Mouse (Mus musculus) cerebellum, adult 11-12 months (tissue): ENCODE data around the gene Gtpbp10.

Experiments
- DNase-seq: peaks from one replicate; pipeline ENCODE4 v3.0.0; 2022

Gene Gtpbp10

DNA sequence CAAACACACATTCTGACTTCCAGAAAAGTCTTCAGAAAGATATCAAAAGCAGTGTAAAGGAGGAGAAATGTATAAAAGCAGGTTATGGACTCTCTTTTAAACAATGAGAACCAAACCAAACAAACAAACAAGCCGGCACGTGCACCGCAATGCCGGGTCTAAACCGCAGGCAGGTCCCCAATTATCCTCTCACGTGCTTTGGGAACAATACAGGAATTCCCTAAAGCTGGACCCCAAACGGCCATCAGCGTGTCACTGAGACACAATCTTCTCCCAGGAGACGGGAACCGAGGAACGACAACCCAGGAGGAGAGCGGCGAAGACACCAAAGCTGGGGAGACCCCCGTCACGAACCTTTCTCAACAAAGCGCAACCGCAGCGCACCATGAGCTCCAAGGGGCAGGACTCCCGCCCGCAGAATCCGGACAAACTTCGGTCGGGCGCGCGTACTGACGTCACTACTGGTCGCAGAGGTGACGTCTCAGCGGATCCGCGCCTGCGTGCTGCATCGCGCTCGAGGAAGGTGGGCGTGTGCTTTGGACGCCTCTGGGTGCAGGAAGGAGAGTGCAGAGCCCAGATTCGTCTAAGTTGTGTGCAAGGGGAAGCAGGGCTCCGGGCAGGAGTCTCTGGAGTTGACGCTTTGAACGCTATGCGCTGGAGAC is at the start of gene Gtpbp10:
Gene Gtpbp10, minus strand, starts transcription at position 460 of the 662 bp plus-strand sequence.
- peak; percentile 89 for DNase-seq

DNA sequence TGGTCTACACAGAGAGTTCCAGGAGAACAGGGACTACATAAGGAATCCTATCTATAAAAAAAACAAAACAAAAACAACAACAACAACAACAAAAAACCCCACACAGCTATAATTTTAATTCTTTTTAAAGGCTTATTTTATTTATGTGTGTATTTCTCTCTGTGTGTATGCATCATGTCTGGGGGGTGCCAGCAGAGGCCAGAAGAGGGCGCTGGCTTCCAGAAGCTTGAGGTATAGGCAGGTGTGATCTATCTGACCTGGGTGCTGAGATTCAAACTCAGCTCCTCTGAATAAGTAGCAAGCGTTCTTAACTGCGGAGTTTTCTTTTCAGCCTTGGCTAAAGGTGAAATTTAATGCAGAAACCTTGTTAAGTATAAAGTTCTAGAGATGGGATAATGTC is 28.3 kb upstream of the Gtpbp10 start:
- no peak for DNase-seq

DNA sequence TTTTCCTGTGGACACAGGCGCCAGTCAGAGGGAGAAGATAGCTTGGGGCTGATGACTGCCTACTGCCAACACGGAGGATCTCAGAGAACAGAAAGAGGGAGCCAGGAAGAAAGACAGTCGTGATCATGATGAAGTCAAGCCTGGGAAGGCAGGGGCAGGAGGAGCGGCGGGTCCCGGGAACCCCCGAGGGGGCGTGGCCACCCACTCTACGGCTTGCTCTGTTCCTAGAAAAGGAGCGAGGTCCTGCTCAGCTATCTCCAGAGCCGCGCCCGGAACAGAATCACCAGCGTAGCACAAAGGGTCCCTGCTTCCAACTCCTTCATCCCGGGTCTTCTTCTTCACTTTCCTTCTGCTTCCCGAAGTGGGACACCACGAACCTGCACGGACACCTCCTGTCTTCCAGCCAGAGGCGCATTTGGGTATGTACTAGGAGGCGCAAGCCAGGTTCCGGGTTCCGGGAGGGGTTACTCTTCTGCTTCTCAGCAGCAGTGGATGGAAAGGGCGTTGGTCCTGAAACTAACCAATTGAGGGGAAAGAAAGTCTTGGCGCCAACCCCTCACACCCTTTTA is 14.5 kb upstream of the Gtpbp10 start, which contains the start of gene Gm8773:
Gene Gm8773, plus strand, starts transcription at position 51 of the 569 bp plus-strand sequence.
- DNase-seq = no peak

DNA sequence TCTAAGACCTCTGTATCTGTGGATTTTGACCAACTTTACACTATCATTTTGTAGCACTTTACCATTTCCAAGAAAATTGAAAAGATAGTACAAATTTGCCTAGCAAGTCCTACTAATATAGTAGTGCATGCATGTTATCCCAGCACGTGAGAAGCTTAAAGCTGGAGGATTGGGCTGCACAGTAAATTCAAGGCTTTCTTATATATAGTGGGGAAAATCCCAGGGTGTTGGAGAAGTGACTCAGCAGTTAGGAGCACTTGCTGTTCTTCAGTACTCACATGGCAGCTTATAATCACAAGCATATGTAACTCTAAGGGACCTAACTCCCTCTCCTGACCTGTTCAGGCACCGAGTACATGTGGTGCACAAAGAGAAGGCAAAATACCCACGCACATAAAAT is 3.1 kb upstream of the Gtpbp10 start:
- DNase-seq = no peak

DNA sequence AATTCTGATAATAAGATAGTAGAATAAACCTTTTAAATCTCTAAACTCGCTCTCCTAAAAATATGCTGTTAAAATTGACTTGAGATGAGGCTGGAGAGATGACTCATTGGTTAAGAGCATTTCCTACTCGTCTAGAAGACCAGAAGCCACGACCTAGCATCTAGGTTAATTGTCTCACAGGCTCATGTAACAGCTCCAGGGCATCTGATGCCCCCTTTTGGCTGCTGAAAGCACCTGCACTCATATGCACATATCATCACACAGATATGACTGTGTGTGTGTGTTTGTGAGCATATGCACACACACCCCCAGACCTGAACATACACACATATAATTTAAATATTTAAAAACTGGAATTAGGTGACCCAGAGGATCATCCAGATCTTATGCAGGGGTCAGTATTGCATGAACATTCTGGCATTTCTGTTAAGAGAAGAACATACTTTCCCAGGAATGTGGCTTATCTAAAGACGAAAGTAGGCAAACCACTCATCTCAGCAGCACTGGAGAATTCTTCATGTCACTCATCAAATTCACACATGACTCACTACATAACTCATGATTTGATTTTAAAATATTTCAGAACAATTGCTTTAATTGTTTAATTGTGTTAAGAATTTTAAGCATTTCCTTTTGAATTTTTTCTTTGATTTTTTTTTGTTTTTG is 1.8 kb upstream of the Gtpbp10 start:
- DNase-seq = no peak

DNA sequence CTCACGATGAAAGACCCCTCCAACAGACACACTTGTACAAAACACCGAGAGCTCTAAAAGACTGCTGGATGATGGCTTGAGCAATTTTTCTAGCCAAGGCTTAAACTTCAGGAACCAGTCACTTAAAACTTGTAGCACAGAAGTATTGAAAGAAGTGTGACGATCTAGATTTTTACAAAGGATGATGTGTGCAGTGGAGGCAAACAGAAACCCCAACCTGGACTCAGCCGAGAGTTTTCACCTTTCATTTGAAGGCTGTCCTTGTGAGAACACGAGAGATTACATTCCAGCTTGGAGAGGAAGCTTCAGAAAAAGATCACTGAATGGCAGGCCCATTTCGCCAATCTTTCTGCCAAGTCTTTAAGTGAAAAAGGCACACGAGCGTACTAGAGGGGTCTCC is 460 bp upstream of the Gtpbp10 start:
- DNase-seq = no peak

DNA sequence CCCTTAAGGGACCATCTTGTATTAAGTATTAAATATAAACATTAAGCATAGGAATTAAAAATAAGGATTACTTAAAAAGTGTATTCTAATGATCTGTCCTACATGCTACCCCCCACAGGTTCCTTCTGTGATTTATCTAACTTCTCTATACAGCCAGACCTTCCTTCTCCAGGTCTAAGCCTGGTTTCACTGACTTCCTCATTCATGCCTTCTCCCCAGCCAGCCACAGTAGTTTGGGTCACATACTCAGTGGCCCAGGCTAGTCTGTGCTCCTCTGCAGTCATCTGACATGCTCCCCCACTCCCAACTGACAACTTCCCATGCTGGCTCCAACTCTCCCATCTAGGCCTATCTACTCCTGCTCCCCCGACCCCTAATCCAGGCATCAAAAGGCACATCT is 8.2 kb downstream of the Gtpbp10 start:
- no peak for DNase-seq

DNA sequence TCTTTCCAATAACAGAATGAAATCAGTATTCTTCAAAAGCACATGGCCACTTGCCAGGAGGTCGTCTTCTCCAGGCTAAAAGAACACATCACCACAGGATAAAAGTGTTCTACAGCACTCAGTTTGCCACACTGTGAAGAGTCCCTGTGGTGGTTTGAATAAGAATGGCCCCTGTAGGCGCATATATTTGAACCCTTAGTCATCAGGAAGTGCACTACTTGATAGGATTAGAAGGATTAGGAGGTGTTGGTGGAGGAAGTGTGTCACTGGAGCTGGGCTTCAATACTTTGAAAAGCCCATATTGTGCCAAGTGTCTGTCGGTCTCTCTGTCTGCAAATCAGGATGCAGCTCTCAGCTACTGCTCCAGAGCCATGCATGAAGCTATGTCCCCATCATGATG is 19.0 kb downstream of the Gtpbp10 start:
- no peak for DNase-seq

DNA sequence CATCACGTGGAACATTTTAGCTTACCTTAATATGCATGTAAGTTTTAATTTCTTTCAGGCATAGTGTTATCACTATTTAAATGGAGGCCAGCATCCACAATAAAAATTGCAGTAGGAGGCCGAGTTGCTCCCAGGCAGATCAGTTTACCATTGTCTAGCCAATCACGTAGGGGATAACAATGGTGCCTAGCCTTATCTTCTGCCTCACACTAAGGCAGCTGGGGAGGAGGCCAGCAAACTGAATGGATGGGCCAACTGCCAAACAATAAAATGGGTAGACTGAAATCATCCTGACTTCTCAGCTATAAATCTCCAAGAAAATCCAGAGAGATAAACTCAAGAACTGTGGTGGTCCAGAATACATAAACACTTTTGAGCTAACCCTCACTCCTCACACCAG is 19.6 kb downstream of the Gtpbp10 start:
- no peak for DNase-seq

DNA sequence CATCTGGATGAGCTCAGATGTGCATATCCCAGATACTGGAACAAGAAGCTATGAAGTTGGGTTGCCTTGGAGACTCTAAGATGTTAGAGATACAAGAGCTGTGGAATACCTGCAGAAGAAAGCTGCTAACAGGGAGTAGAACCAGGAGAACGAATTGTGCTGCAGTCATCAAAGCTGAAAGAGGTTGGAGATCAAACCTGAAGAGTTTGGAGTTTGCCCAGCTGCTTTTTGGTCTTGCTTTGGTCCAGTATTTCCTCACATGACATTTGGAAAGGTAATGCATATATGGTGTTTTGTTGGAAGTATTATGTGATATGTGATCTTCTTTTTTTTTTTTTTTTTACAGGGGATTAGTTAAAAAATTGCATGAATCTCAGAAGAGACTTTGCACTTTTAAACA is 23.2 kb downstream of the Gtpbp10 start:
- no peak for DNase-seq

DNA sequence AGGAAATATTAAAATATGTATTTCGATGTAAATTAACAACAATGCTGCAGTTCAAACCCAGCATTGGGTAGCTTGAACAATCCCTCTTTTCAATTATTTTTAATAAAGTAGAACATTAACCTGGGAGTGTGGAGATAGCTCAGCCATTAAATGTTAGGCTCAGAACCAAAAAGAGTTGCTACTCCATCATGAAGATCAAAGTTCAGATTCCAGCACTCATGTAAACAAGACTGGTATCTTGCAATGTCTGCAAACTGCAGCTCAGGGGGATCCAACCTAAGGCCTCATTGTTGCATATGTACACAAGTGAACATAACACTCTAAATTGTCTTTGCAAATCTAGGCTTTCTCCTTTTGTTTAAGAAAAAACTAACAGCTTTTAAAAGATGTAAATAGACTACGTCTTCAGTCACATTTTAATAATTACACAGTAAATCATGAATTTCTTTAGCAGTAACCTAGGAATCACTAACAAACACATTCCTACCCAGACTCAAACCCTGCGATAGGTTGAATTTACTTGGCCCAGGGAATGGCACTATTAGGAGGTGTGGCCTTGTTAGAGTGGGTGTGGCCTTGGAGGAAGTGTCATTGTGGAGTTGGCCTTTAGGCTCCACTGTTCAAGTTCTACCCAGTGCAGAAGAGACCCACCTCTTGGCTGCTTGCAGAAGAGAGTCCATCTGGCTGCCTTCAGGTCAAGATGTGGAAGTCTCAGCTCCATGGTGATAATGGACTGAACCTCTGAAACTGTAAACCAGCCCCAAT is 25.5 kb downstream of the Gtpbp10 start:
- DNase-seq = no peak

DNA sequence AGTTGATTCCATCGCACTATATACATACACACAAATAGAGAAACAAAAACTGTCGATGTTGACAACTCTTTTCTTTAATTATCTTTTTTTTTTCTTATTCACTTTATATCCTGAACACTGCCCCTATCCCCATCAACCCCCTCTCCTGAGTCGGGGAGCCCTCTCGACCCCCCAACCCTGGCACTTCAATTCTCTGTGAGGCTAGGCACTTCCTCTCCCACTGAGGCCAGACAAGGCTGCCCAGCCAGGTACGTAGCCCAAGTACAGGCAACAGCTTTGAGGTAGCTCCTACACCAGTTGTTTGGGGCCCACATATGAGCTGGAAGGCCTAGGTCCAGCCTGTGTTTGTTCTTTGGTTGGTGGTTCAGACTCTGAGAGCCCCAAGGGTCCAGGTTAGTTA is 43.9 kb downstream of the Gtpbp10 start:
- DNase-seq = peak; percentile 56

DNA sequence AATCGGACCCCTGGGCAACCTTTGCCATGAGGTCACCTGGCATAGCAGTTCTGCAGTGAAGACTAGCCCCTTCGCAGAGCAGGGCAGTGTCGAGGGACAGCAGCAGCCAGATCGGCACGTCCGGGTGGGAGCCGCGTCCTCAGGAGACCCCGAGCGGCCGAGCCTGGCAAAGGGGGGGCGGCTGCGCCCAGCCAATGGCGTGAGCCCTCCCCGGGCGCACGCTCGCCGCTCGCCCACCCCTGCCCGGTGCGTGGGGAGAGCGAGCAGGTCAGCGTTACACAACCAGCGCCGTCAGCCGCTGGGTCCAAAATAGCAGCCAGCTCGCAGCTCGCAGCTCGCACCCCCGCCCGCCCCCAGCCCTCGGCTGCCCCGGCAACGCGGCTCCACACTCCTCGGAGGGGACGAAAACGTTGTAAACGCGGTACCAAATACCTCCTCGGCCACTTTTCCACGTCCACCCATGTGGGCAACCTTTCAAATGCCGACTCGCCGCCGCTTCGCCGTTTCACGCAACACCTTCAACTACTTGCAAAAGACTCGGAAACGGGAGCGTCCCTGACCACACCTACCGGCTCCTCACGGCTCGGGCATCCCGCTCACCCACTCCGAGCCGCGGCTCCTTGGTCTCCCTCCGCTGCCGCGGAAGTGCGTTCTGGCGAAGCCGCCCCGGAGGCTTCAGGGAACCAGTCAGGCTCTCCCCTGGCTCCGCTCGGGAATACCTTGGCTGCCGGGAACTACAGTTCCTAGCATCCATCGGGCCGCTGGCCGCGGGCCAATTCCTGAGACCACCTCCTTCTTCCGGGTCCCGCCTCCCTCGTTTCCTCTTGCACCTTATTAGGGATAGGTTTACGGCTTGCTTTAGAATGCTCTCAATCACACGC is 44.9 kb downstream of the Gtpbp10 start, which contains the start of gene Cldn12:
Gene Cldn12, minus strand, starts transcription at position 763 of the 881 bp plus-strand sequence.
- DNase-seq = peak; percentile 99

DNA sequence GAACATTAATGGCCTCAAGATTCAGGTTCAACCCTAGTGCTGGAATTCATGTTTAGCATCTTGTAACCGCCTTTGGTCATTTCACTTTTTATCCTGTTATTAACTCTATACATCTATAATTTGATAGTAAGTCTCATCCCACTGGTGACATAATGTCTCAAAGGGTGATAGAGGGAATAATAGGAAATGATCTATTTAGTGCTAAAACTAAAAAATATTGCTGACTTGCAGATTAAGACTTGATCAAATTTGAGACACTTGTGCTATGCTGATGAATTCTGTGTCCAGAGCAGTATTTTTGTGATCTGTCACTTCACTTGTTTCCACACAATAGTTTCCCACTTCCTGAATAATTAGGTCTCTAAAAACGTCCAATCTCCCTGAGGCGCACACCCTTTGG is 47.9 kb downstream of the Gtpbp10 start:
- DNase-seq = no peak

DNA sequence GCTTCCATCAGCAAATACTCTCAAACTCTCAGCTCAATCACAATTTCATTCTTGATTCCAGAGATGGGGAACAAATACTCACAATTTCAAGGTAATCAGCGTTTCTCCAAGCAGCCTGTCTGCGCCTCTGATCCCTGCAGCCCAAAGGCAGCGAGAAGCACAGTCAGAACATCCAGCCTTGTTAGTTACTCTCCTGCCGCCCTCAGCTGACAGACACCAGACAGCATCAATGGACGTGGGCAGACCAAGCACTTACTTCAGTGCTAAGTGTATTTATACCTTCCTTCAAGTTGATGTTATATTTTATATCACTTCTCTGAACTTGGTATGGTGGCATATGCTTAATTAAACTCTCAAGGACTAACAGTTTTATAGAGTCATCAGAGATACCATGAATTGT is 48.3 kb downstream of the Gtpbp10 start:
- DNase-seq = no peak

DNA sequence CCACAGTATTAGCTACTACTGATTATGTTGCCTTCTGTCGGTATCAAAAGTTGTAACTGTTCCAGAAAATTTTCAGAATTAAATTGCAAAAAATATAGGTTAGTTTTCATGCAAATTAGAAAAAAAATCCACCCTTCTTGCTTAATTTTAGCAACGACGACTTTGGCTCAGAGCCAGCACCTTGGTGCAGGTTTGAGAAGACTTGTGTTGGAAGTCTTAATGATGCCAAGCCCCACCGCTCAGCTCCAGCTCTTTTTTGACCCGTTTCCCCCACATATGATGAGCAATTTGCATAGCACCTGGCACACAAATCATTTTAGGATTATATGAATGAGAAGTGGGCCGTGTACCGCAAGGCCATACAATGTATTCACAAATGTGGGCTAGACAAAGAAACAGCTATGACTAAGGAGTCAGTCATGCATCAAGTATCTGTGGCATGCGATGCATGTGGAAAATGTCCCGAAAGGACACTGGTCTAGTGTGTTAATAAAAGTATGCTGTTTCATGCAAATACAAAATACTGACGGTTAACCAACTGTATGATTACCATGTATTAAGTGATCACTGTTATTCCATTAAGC is 48.9 kb downstream of the Gtpbp10 start:
- no peak for DNase-seq

DNA sequence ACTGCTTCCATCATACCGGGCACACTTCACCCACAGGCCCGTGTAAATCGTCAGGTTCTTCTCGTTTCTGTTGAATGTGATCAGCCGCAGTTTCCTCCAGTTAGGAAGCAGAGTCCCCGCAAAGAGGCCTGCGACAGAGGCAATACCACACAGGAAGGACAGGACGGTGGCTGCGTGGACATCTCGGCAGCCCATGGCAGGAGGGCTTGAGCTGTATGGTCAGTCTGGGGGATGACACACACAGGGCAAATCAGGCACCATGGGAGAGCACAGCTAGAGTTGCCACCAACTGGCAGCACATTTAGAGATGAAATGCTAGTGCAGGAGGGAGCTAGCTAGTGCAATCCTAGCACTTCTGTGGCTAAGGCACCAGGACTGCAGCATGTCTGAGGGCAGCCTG is 51.1 kb downstream of the Gtpbp10 start:
- DNase-seq = no peak

DNA sequence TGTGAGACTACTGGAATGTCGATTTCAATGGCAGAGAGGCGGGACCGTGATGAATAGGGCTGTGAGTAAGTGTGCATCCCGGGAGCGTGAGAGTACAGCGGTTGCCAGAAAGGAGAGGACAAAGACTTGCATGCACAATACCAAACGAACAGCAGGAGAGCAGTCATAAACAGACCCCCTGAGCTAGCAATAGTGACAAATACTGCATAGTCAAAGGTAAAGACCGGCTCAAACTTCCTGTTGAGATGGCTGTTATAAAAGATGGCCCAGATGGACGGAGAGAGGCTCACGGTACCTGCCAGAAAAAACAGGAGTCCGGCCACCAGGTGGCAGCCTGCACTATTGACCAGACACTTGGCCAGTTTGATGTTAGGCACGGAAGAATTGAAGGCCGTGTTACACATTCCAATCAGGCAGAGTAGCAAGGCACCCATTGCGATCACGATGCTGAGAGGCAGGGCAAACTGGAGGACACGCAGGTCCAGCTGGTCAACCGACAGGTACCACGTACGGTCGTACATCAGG is 51.6 kb downstream of the Gtpbp10 start:
- peak; percentile 85 for DNase-seq

DNA sequence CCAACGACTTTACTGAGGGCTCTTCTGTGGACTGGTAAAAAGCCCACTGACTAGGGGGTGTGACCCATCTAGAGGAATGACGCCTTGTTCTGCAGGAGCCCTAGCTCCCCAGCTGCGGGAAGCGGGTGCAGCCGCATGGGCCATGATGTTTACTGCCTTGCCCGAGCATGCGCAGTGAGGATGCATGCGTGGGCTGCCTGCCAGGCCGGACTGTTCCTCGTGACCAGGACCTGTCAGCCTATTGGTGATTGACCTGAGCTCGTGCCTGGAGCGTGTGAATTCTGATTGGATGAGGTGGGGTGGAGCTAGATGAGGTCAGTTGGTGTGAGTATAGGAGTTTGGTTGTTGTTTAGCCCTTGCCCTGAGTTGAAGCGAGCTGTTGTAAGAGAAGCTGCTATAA is 54.9 kb downstream of the Gtpbp10 start:
- no peak for DNase-seq

DNA sequence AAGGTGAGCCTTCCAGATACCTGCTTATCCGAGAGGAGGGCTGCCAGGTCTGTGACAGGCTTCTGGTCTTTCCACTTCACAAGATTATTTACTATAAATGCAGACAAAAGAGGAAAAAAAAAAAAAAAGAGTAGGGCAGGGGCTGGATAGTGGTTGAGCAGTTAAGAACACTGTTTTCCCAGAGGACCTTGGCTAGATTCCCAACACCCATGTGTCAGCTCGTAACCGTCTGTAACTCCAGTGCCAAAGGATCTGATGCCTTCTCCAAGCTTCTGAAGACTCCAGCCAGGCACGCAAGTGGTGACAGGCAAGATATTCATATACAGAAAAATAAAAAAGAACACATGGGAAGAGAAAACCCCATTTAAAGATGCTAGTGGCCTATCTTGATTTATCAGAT is 56.0 kb downstream of the Gtpbp10 start:
- DNase-seq = no peak

DNA sequence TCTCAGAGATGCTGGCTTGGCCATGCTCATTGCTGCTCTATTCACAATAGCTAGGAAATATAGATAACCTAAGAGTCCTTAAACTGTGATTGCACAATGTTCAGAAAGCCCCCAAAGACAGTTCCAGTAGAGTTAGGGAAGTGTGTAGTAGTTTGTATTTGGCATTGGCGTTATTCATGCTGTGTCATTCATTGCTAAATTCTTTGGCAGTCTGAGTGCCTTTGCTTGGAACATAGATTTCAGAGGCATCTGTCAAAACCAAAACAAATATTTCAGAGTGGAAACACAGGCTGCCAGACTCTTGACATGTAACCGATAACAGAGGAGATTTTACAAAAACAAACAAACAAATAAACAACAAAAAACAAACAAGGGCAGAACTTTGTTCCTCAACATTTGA is 57.8 kb downstream of the Gtpbp10 start:
- DNase-seq = no peak

DNA sequence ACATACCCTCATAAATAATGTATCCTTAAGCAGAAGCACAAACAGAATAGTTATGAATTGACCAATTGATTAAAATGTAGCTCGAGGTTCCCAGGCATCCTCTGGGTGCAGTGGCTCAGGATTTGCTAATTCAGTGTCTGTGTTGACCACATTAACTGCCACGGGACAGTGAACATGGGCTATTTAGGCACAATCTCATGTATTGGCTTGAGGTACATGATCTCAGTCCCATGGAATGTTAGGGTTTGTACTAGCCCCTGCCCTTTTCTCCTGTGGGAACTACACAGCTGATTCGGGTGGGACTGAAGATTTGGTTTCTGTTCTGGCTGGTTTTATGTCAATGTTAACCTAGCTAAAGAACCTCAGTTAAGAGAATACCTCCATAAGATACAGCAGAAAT is 62.9 kb downstream of the Gtpbp10 start:
- DNase-seq = no peak
